Comparison of ENCODE assay signal across 14 mouse cellular contexts in the genomic region with DNA sequence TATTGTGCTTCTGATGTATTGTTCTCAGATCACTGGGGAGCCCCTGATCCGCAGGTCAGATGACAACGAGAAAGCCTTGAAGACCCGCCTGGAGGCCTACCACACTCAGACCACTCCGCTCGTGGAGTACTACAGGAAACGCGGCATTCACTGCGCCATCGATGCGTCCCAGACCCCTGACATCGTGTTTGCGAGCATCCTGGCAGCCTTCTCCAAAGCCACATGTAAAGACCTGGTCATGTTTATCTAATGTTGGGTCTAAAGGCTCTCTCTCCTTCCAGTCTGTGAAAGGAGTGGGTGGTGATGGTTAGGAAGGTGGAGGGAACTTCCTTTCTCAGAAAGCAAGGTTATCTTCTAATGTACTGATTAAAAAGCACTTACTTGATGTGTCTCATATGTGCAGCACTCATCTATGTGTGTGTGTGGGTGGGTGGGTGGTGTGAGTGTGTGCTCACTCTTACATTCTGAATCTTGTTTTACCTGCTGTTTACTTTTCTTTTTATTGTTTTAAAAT. TPM values are rescaled to one million over a fixed set of nuclear protein-coding genes. Genes with fewer than 3 reads are reported as not detected.
"Had no signal": no experiment of that assay in that cellular context is flagged by ENCODE, and none has a peak within 500 bp of the region (broad histone marks: within the 10 kb centered on the region; RNA-seq: fewer than 3 reads in every experiment).

No protein-coding gene starts in this region.

- ATAC-seq: midbrain, embryonic 13.5 days had no signal

- H3K27me3 ChIP-seq: limb, embryonic 12.5 days; liver, embryonic 13.5 days; midbrain, embryonic 13.5 days; neural tube, embryonic 12.5 days had no signal

- H3K9ac ChIP-seq: limb, embryonic 12.5 days; liver, embryonic 13.5 days; midbrain, embryonic 13.5 days; neural tube, embryonic 12.5 days had no signal

- DNase-seq: kidney, adult 2 months; kidney, postnatal 25 days; liver; liver, embryonic 13.5 days; lung, adult 18-20 months; right cerebral cortex, postnatal 4 days; spleen, adult 18-20 months; thymus, postnatal 36 days had no signal

- H3K9me3 ChIP-seq: limb, embryonic 12.5 days; liver, embryonic 13.5 days; midbrain, embryonic 13.5 days; neural tube, embryonic 12.5 days had no signal

- H3K27ac ChIP-seq: layer of hippocampus, adult 2 months; limb, embryonic 12.5 days; liver, embryonic 13.5 days; midbrain, embryonic 13.5 days; neural tube, embryonic 12.5 days had no signal

- H3K4me3 ChIP-seq: layer of hippocampus, adult 2 months; limb, embryonic 12.5 days; liver, embryonic 13.5 days; midbrain, embryonic 13.5 days; neural tube, embryonic 12.5 days had no signal

- H3K4me2 ChIP-seq: limb, embryonic 12.5 days; liver, embryonic 13.5 days; midbrain, embryonic 13.5 days; neural tube, embryonic 12.5 days had no signal

RNA-seq across cellular contexts. Expression of a gene that starts 45.8 kb away (rescaled TPM):
- total RNA-seq: megakaryocyte-erythroid progenitor cell, adult 5-6 weeks; neutrophil, adult 5-6 weeks had no signal
